Mouse (Mus musculus) neural tube, embryonic 14.5 days (tissue): ENCODE results near the gene Cdk2. TPM values are rescaled to one million over a fixed set of nuclear protein-coding genes. Genes with fewer than 3 reads are reported as not detected.
"Not testable (repeated sequence)": the region's sequence is repeated elsewhere in the genome, so short reads cannot be mapped to it uniquely, and the experiment has no call there.

Experiments
- ATAC-seq: fragments of 200-750 bp; cut with Nextera tagmentation; 2 replicates; pipeline ENCODE4 v1.8.0; 2017; ENCODE audit warnings: low read depth, mild to moderate bottlenecking, moderate TSS enrichment, moderate library complexity
- H3K27ac ChIP-seq: fragments of 300-500 bp; sonication (generic); 2 replicates; pipeline ENCODE4 v1.5.1; 2014; ENCODE audit warnings: low read depth, mild to moderate bottlenecking, control low read depth, low read length, moderate library complexity, mixed read lengths
- H3K27me3 ChIP-seq: fragments of 300-500 bp; sonication (generic); 2 replicates; pipeline ENCODE4 v1.6.1; 2014; ENCODE audit warnings: low read length; ENCODE audit not compliant: control insufficient read depth, insufficient read depth
- H3K36me3 ChIP-seq: fragments of 300-500 bp; sonication (generic); 2 replicates; pipeline ENCODE4 v1.6.1; 2014; ENCODE audit warnings: low read length, mixed read lengths; ENCODE audit not compliant: control insufficient read depth, insufficient read depth
- H3K4me1 ChIP-seq: fragments of 300-500 bp; sonication (generic); 2 replicates; pipeline ENCODE4 v1.6.1; 2014; ENCODE audit warnings: low read length; ENCODE audit not compliant: control insufficient read depth, insufficient read depth
- H3K4me2 ChIP-seq: fragments of 300-500 bp; sonication (generic); 2 replicates; pipeline ENCODE4 v1.6.1; 2014; ENCODE audit warnings: mild to moderate bottlenecking, low read depth, low read length, control low read depth
- H3K4me3 ChIP-seq: fragments of 300-500 bp; sonication (generic); 2 replicates; pipeline ENCODE4 v1.5.1; 2014; ENCODE audit warnings: low read depth, low read length, control low read depth, mixed read lengths
- H3K9ac ChIP-seq: fragments of 300-500 bp; sonication (generic); replicated peaks from 2 replicates; pipeline ENCODE4 v1.6.1; 2014; ENCODE audit warnings: low read depth, mild to moderate bottlenecking, control low read depth, low read length, mixed read lengths
- H3K9me3 ChIP-seq: fragments of 300-500 bp; sonication (generic); 2 replicates; pipeline ENCODE4 v1.6.1; 2016; ENCODE audit warnings: low read length; ENCODE audit not compliant: control insufficient read depth
- WGBS: fragments of 180-500 bp; shearing (Covaris S2); extraction: QIAGEN DNeasy Blood & Tissue Kit; methylation state at CpG from one replicate; pipeline ENCODE4 v1.1.7; 2014; 5-methylcytosine and 5-hydroxymethylcytosine counted together
- polyA plus RNA-seq: library from polyadenylated mRNA; unstranded; fragments of >200 nt; fragmentation: Nextera tagmentation; extraction: Ambion mirVana; gene quantifications from 2 replicates; pipeline ENCODE4 v1.2.1, GENCODE M21; 2014

Gene Cdk2
- polyA plus RNA-seq, 1 experiment from 2014 or later = 8.6 TPM

DNA sequence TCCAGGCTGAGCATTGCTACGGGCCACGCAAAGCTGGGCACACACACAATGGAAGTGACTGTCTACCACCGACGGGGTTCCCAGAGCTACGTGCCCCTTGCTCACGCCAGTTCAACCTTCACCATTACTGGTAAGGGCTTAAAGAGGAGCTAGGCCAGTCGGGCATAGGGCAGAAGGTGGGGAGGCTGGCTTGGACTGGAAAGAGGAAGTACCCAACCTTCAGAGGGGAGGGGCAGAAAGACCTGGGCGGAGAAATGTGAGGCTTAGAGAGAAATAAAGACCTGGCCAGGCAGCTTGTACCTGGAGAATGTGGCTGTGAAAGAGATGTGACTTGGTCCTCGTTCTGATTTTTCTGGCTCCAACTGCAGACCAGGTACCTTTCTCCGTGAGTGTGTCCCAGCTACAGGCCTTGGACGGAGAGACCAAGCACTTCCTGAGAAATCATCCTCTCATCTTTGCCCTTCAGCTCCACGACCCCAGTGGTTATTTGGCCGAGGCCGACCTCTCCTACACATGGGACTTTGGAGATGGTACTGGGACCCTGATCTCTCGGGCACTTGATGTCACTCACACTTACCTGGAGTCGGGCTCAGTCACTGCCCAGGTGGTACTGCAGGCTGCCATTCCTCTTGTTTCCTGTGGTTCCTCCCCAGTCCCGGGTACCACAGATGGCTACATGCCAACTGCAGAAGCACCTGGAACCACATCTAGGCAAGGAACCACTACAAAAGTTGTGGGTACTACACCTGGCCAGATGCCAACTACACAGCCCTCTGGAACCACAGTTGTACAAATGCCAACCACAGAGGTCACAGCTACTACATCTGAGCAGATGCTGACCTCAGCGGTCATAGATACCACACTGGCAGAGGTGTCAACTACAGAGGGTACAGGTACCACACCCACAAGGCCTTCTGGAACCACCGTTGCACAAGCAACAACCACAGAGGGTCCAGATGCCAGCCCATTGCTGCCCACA is 11.0 kb upstream of the Cdk2 start:
- no peak for ATAC-seq
- Histone ChIP-seq H3K4me3 (no peak overlapping the region), H3K27ac (no peak overlapping the region), H3K9ac (no peak overlapping the region), H3K27me3 (no peaks in the 10 kb centered on the region), H3K9me3 (no peaks in the 10 kb centered on the region), H3K4me2 (no peak overlapping the region), H3K36me3 (no peaks in the 10 kb centered on the region), H3K4me1 (no peaks in the 10 kb centered on the region)
- 88% methylated on average over 19 of the region's 19 CpGs for WGBS

- H3K27me3 ChIP-seq, H3K4me1 ChIP-seq, H3K36me3 ChIP-seq, H3K27ac ChIP-seq, ATAC-seq, H3K9me3 ChIP-seq, H3K4me2 ChIP-seq, H3K4me3 ChIP-seq, H3K9ac ChIP-seq: not testable (repeated sequence)
- 93% methylated on average over 7 of the region's 7 CpGs for WGBS
Observed at GRCm38 (mm10) chr10:128711318-128711717, 6.5 kb upstream of the Cdk2 start.

DNA sequence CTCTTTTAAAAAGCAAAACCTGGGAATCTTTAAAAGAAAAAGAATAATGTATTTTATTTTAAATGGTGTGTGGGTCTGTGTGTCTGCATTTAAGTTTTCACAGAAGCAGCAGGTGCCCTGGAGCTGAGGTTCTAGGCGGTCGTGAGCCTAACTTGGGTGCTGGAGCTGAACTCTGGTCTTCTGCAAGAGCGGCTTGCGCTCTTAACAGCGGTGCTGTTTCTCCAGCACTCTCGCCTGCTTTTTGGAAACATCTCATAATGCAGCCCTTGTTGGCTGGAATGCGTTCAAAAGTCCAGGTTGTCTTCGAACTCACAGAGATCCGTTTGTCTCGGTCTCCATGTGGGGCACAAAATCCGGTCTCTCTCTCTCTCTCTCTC is 474 bp upstream of the Cdk2 start:
- peak; percentile 45 for ATAC-seq
- H3K27me3 ChIP-seq = no peaks in the 10 kb centered on the region
- no peak overlapping the region; the same call in 1 of the 2 replicates for H3K9ac ChIP-seq
- H3K4me1 ChIP-seq = 0 out of 2 replicates have a peak, but pooled peaks cover 4% of the 10 kb centered on the region
- peak overlapping the region; percentile 65 for H3K4me3 ChIP-seq
- 8% methylated on average over 11 of the region's 11 CpGs for WGBS
- no peaks in the 10 kb centered on the region for H3K9me3 ChIP-seq
- H3K27ac ChIP-seq = no peak overlapping the region; the same call in 1 of the 2 replicates
- H3K36me3 ChIP-seq = no peaks in the 10 kb centered on the region
- H3K4me2 ChIP-seq = peak overlapping the region; percentile 89

DNA sequence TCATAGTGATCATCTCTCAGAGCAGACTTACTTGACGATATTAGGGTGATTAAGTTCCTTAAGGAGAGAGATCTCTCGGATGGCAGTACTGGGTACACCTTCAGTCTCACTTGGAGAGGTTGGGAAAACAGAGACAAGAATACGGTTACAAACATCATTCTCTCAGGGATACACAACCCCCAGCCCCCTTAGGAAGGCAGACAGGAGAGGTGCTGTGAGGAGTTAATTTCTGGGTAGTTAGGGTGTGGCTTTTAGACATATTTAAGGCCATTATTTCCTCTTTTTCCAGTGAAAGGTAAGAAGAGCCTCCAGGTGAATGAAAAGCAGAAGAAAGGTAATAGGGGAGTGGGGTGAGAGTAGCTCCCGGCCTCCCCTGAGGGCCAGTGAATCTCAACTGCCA is 936 bp downstream of the Cdk2 start, which contains the start of gene Pmel:
Gene Pmel (plus strand): TSS at position 301 of the 400 bp plus-strand sequence.
- H3K36me3 ChIP-seq = no peaks in the 10 kb centered on the region
- H3K9ac ChIP-seq = peak within 1 kb of the TSS; percentile 52
- peak within 1 kb of the TSS; percentile 89 for H3K4me2 ChIP-seq
- no peaks in the 10 kb centered on the region for H3K9me3 ChIP-seq
- H3K4me3 ChIP-seq = peak within 1 kb of the TSS; percentile 65
- WGBS = 21% methylated on average over 4 of the region's 4 CpGs
- H3K27me3 ChIP-seq = no peaks in the 10 kb centered on the region
- no peak for ATAC-seq
- 0 out of 2 replicates have a peak, but pooled peaks cover 4% of the 10 kb centered on the region for H3K4me1 ChIP-seq
- peak within 1 kb of the TSS; percentile 64 for H3K27ac ChIP-seq

GRCm38 (mm10) chr10:128702328-128703007 is 2.4 kb downstream of the Cdk2 start:
- H3K9me3 ChIP-seq = no peaks in the 10 kb centered on the region
- H3K4me1 ChIP-seq = 0 out of 2 replicates have a peak, but pooled peaks cover 4% of the 10 kb centered on the region
- H3K9ac ChIP-seq = no peak overlapping the region
- H3K4me2 ChIP-seq = no peak overlapping the region
- ATAC-seq = no peak
- no peaks in the 10 kb centered on the region for H3K36me3 ChIP-seq
- WGBS = 78% methylated on average over 6 of the region's 6 CpGs
- H3K27ac ChIP-seq = no peak overlapping the region
- H3K4me3 ChIP-seq = no peak overlapping the region
- H3K27me3 ChIP-seq = no peaks in the 10 kb centered on the region

DNA sequence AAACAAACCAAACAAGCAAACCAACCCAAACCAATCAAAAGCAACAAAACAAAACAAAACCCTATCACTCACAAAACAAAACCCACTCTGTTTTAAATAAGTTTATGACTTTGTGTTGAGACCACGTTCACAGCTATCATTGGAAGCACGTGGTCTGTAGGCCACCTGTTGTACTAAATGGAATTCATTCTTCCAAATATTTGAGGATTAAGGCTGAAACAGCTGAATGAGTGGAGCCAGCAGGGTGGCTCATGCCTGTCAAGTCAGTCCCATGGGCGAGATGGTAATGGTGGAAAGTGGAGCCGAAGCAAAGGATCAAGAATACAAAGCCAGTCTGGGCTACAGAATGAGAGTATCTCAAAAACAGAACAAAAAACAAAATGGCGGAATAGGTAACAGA is 4.1 kb downstream of the Cdk2 start:
- Histone ChIP-seq H3K36me3 (no peaks in the 10 kb centered on the region), H3K9ac (no peak overlapping the region), H3K4me3 (no peak overlapping the region), H3K9me3 (no peaks in the 10 kb centered on the region), H3K4me2 (no peak overlapping the region), H3K4me1 (0 out of 2 replicates have a peak, but pooled peaks cover 4% of the 10 kb centered on the region), H3K27me3 (no peaks in the 10 kb centered on the region), H3K27ac (no peak overlapping the region)
- WGBS = 94% methylated on average over 5 of the region's 5 CpGs
- no peak for ATAC-seq

- H3K4me2 ChIP-seq = no peak overlapping the region
- no peak overlapping the region for H3K27ac ChIP-seq
- peaks cover 6% of the 10 kb centered on the region for H3K4me1 ChIP-seq
- no peaks in the 10 kb centered on the region for H3K9me3 ChIP-seq
- H3K9ac ChIP-seq = no peak overlapping the region
- no peaks in the 10 kb centered on the region for H3K36me3 ChIP-seq
- 79% methylated on average over 11 of the region's 11 CpGs for WGBS
- no peaks in the 10 kb centered on the region for H3K27me3 ChIP-seq
- H3K4me3 ChIP-seq = no peak overlapping the region
- no peak for ATAC-seq
Observed at GRCm38 (mm10) chr10:128699611-128700010, 5.2 kb downstream of the Cdk2 start.

- no peaks in the 10 kb centered on the region for H3K36me3 ChIP-seq
- 94% methylated on average over 5 of the region's 5 CpGs for WGBS
- H3K9ac ChIP-seq = no peak overlapping the region
- no peaks in the 10 kb centered on the region for H3K27me3 ChIP-seq
- no peak overlapping the region for H3K4me2 ChIP-seq
- H3K4me1 ChIP-seq = peaks cover 10% of the 10 kb centered on the region
- H3K4me3 ChIP-seq = no peak overlapping the region
- H3K9me3 ChIP-seq = no peaks in the 10 kb centered on the region
- ATAC-seq = no peak
- no peak overlapping the region for H3K27ac ChIP-seq
Observed at GRCm38 (mm10) chr10:128699006-128699405, 5.8 kb downstream of the Cdk2 start.
